Mouse (Mus musculus) spleen, adult 2 months (tissue): ENCODE data around the gene Mthfsl. TPM values are rescaled to one million over a fixed set of nuclear protein-coding genes. Genes with fewer than 3 reads are reported as not detected.
"Not testable (repeated sequence)": the region's sequence is repeated elsewhere in the genome, so short reads cannot be mapped to it uniquely, and the experiment has no call there.

Source experiments
- DNase-seq, 2 experiments: peaks; one replicate each; pipeline versions ENCODE4 v3.0.0 to v3.0.0-alpha.2; 2012 to 2021; ENCODE audit warnings: low spot score in 2 of 2, low read depth in 1 of 2
- H3K27ac ChIP-seq: fragments of 200-500 bp; 2 replicates; pipeline ENCODE4 v1.5.1; 2012; ENCODE audit warnings: low read length, inconsistent platforms; ENCODE audit not compliant: insufficient read depth
- H3K27me3 ChIP-seq: fragments of 200-500 bp; 2 replicates; pipeline ENCODE4 v1.6.1; 2012; ENCODE audit warnings: mild to moderate bottlenecking, moderate library complexity, low read length, inconsistent platforms; ENCODE audit not compliant: control insufficient read depth, insufficient read depth
- H3K36me3 ChIP-seq: fragments of 200-500 bp; 2 replicates; pipeline ENCODE4 v1.6.1; 2012; ENCODE audit warnings: mild to moderate bottlenecking, low read length, inconsistent platforms; ENCODE audit not compliant: control insufficient read depth, insufficient read depth
- H3K4me1 ChIP-seq: fragments of 200-500 bp; 2 replicates; pipeline ENCODE4 v1.6.1; 2011; ENCODE audit warnings: inconsistent platforms; ENCODE audit not compliant: control insufficient read depth, insufficient read depth, insufficient read length
- H3K4me3 ChIP-seq: fragments of 200-500 bp; 2 replicates; pipeline ENCODE4 v1.5.1; 2011; ENCODE audit warnings: mild to moderate bottlenecking, inconsistent platforms; ENCODE audit not compliant: insufficient read depth, insufficient read length; ENCODE audit errors: extremely low read depth
- CTCF ChIP-seq: fragments of 200-500 bp; IDR thresholded peaks from 2 replicates; pipeline ENCODE4 v1.5.1; 2011; ENCODE audit warnings: mild to moderate bottlenecking, inconsistent platforms; ENCODE audit not compliant: insufficient read depth, insufficient read length, insufficient replicate concordance; ENCODE audit errors: extremely low read depth
- POLR2A ChIP-seq: fragments of 200-500 bp; IDR thresholded peaks from 2 replicates; pipeline ENCODE4 v1.6.1; 2011; ENCODE audit warnings: low read depth, low read length, inconsistent platforms
- WGBS: fragments of 180-500 bp; shearing (Covaris S2); methylation state at CpG from one replicate; pipeline ENCODE4 v1.1.7; 2018; 5-methylcytosine and 5-hydroxymethylcytosine counted together
- polyA plus RNA-seq: library from polyadenylated mRNA; depleted of rRNA; stranded (reverse); fragments of >200 nt; gene quantifications from 2 replicates; pipeline ENCODE4 v1.2.3, GENCODE M21; 2012; rRNA removed

Mthfsl gene
- polyA plus RNA-seq, 1 experiment = 10.7 TPM

- Histone ChIP-seq H3K36me3 (peaks cover 1% of the 10 kb centered on the region; the same call in 1 of the 2 replicates), H3K27me3 (no peaks in the 10 kb centered on the region), H3K27ac (no peak overlapping the region), H3K4me3 (no peak overlapping the region), H3K4me1 (peaks cover 2% of the 10 kb centered on the region; the same call in 1 of the 2 replicates)
- TF ChIP-seq CTCF = no peak
- TF ChIP-seq POLR2A = no peak
- no peak for DNase-seq
- 81% methylated on average over 4 of the region's 4 CpGs for WGBS
Measured at GRCm38 (mm10) chr9:88706700-88707099, 13.4 kb downstream of the Mthfsl start.

GRCm38 (mm10) chr9:88705157-88705556 lies 14.9 kb downstream of the Mthfsl start:
- not testable (repeated sequence) for H3K4me1 ChIP-seq, H3K4me3 ChIP-seq, H3K27ac ChIP-seq, H3K36me3 ChIP-seq, DNase-seq, H3K27me3 ChIP-seq
- WGBS = 90% methylated on average over 8 of the region's 8 CpGs

GRCm38 (mm10) chr9:88698746-88699145 lies 21.4 kb downstream of the Mthfsl start:
- H3K27ac ChIP-seq, H3K27me3 ChIP-seq, H3K36me3 ChIP-seq, H3K4me1 ChIP-seq, H3K4me3 ChIP-seq, DNase-seq: not testable (repeated sequence)
- WGBS = 100% methylated on average over 1 of the region's 2 CpGs

- H3K36me3 ChIP-seq, H3K4me3 ChIP-seq, H3K27me3 ChIP-seq, DNase-seq, H3K4me1 ChIP-seq, H3K27ac ChIP-seq: not testable (repeated sequence)
- 83% methylated on average over 2 of the region's 2 CpGs for WGBS
Measured at GRCm38 (mm10) chr9:88691307-88691706, 28.8 kb downstream of the Mthfsl start.

GRCm38 (mm10) chr9:88689451-88689850 lies 30.6 kb downstream of the Mthfsl start:
- not testable (repeated sequence) for H3K4me3 ChIP-seq, H3K36me3 ChIP-seq, H3K27me3 ChIP-seq, H3K27ac ChIP-seq, H3K4me1 ChIP-seq, DNase-seq
- 61% methylated on average over 3 of the region's 3 CpGs for WGBS

GRCm38 (mm10) chr9:88686719-88687118 lies 33.4 kb downstream of the Mthfsl start:
- 97% methylated on average over 1 of the region's 1 CpGs for WGBS
- not testable (repeated sequence) for H3K27ac ChIP-seq

GRCm38 (mm10) chr9:88658341-88658740 lies 61.8 kb downstream of the Mthfsl start:
- H3K4me1 ChIP-seq, H3K27me3 ChIP-seq, H3K36me3 ChIP-seq, H3K27ac ChIP-seq, H3K4me3 ChIP-seq, DNase-seq: not testable (repeated sequence)

More at GRCm38 (mm10) chr9:88686719-88687118, 33.4 kb downstream of the Mthfsl start:
- not testable (repeated sequence) for H3K4me3 ChIP-seq, H3K36me3 ChIP-seq, DNase-seq, H3K4me1 ChIP-seq, H3K27me3 ChIP-seq

- 97% methylated on average over 12 of the region's 15 CpGs for WGBS
- DNase-seq, H3K4me3 ChIP-seq, H3K4me1 ChIP-seq, H3K27me3 ChIP-seq, H3K36me3 ChIP-seq, H3K27ac ChIP-seq: not testable (repeated sequence)
Measured at GRCm38 (mm10) chr9:88650742-88651141, 69.4 kb downstream of the Mthfsl start.

Other genes with a start within 250 kb of the Mthfsl start
- 4.0 and 5.3 TPM in 2 replicates for gene Syncrip, start 237.7 kb downstream of the Mthfsl start, polyA plus RNA-seq
- gene Zfp949, start 172.3 kb downstream of the Mthfsl start, polyA plus RNA-seq = 2.0 and 2.5 TPM in 2 replicates
- gene Trim43a, start 139.4 kb downstream of the Mthfsl start, polyA plus RNA-seq = not detected in 2 replicates
- gene Bcl2a1d, start 11.6 kb upstream of the Mthfsl start, polyA plus RNA-seq = 8.8 and 13.9 TPM in 2 replicates
- gene Trim43c, start 118.9 kb upstream of the Mthfsl start, polyA plus RNA-seq = not detected in 2 replicates
- gene Bcl2a1a, start 236.6 kb upstream of the Mthfsl start, polyA plus RNA-seq = 7.7 and 8.4 TPM in 2 replicates